ENCODE assay signal across 14 mouse cellular contexts in the genomic region with DNA sequence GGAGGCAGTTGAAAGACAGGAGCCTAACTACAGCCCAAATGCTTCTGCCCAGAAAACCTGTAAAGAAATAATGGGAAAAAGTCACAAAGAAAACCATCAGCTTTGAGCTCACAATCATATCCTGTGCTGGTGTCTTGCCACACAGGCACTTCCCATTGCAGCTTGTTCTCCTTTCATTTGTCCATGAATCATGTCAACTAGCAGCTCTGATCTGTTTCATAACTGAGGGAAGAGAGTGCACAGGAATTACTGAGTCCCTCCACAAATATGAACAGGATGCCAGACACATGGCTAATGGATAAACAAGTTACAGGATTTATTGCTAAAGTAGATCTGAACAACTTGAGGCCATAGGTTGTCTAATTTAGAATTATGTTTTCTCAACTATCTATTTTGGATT.
"Had no signal": no experiment of that assay in that cellular context is flagged by ENCODE, and none has a peak within 500 bp of the region (broad histone marks: within the 10 kb centered on the region; RNA-seq: fewer than 3 reads in every experiment).

No protein-coding gene starts in this region.

- H3K27ac ChIP-seq: intestine, embryonic 15.5 days; liver, embryonic 13.5 days; midbrain, embryonic 13.5 days; stomach, embryonic 15.5 days had no signal

- DNase-seq: kidney, adult 11 months; kidney, adult 9 months; kidney, postnatal 14 days; liver, embryonic 13.5 days; lung, embryonic 14.5 days; lung, postnatal 10 days; lung, postnatal 36 days; right cerebral cortex, postnatal 4 days; thymus, postnatal 25 days had no signal

- H3K4me3 ChIP-seq: intestine, embryonic 15.5 days; liver, embryonic 13.5 days; midbrain, embryonic 13.5 days; myocyte; stomach, embryonic 15.5 days had no signal

- ATAC-seq: intestine, embryonic 15.5 days; midbrain, embryonic 13.5 days; midbrain, embryonic 16.5 days had no signal
